Mouse (Mus musculus): ENCODE measurements around the gene Gm3415.
"Not testable (repeated sequence)": the region's sequence is repeated elsewhere in the genome, so short reads cannot be mapped to it uniquely, and the experiment has no call there.

Gm3415 gene

GRCm38 (mm10) chr5:146598215-146599119 is 42.5 kb downstream of the Gm3415 start:
- no peak for DNase-seq (ENCODE audit: extremely low spot score, low read depth, low spot score)

- DNase-seq (ENCODE audit: extremely low spot score, low read depth, low spot score), result not testable (repeated sequence)
These were observed 43.3 kb downstream of the Gm3415 start for GRCm38 (mm10) chr5:146599216-146599615.

GRCm38 (mm10) chr5:146599970-146600369 is 44.0 kb downstream of the Gm3415 start:
- no peak for DNase-seq (ENCODE audit: extremely low spot score, low read depth, low spot score)

- DNase-seq (ENCODE audit: extremely low spot score, low read depth, low spot score), result no peak
These were observed 50.3 kb downstream of the Gm3415 start for GRCm38 (mm10) chr5:146606221-146606620.

GRCm38 (mm10) chr5:146606895-146607294 is 51.0 kb downstream of the Gm3415 start:
- no peak for DNase-seq (ENCODE audit: extremely low spot score, low read depth, low spot score)

GRCm38 (mm10) chr5:146607816-146608215 is 51.9 kb downstream of the Gm3415 start:
- no peak for DNase-seq (ENCODE audit: extremely low spot score, low read depth, low spot score)
